Mouse (Mus musculus) A20 (cell line): Measurements from ENCODE around the gene Med16.

ENCODE experiments used
- DNase-seq: peaks from one replicate; pipeline ENCODE4 v3.0.0-alpha.2; 2011; ENCODE audit warnings: low read depth, low spot score

The Med16 gene

GRCm38 (mm10) chr10:79933145-79933679, 24.5 kb upstream of the Med16 start:
- DNase-seq = no peak

- no peak for DNase-seq
Observed at GRCm38 (mm10) chr10:79932736-79933135, 24.0 kb upstream of the Med16 start.

- no peak for DNase-seq
Observed at GRCm38 (mm10) chr10:79931797-79932196, 23.1 kb upstream of the Med16 start.

- no peak for DNase-seq
Observed at GRCm38 (mm10) chr10:79930826-79931186, 22.1 kb upstream of the Med16 start.

- DNase-seq = no peak
Observed at GRCm38 (mm10) chr10:79929967-79930825, 21.5 kb upstream of the Med16 start.

GRCm38 (mm10) chr10:79928907-79929701, 20.4 kb upstream of the Med16 start:
- no peak for DNase-seq

GRCm38 (mm10) chr10:79928030-79928694, 19.4 kb upstream of the Med16 start:
- DNase-seq = peak; percentile 72

GRCm38 (mm10) chr10:79927324-79928029, 18.8 kb upstream of the Med16 start:
- DNase-seq = peak; percentile 84

- peak; percentile 98 for DNase-seq
Observed at GRCm38 (mm10) chr10:79926491-79927323, 18.0 kb upstream of the Med16 start, which contains the start of gene Arid3a. TSS of gene Arid3a (plus strand) at chr10:79927043.

GRCm38 (mm10) chr10:79925785-79926490, 17.2 kb upstream of the Med16 start:
- DNase-seq = peak; percentile 88

GRCm38 (mm10) chr10:79924998-79925784, 16.5 kb upstream of the Med16 start:
- DNase-seq = peak; percentile 92

GRCm38 (mm10) chr10:79921572-79921971, 12.8 kb upstream of the Med16 start:
- DNase-seq = no peak

GRCm38 (mm10) chr10:79920958-79921535, 12.3 kb upstream of the Med16 start, which contains the start of gene R3hdm4:
TSS of gene R3hdm4 (minus strand) at chr10:79921208.
- DNase-seq = no peak

- DNase-seq = no peak
Observed at GRCm38 (mm10) chr10:79920056-79920890, 11.6 kb upstream of the Med16 start.

- no peak for DNase-seq
Observed at GRCm38 (mm10) chr10:79919251-79919849, 10.6 kb upstream of the Med16 start.

- DNase-seq = no peak
Observed at GRCm38 (mm10) chr10:79918231-79919078, 9.7 kb upstream of the Med16 start.
